Mouse (Mus musculus) layer of hippocampus, adult 8-10 months (tissue): ENCODE measurements around the gene Prss50. TPM values are rescaled to one million over a fixed set of nuclear protein-coding genes. Genes with fewer than 3 reads are reported as not detected.
A peak's percentile ranks its signal among the peaks of the same experiment; 100 is the strongest.

Experiments
- DNase-seq, 2 experiments: peaks; one replicate each; pipeline ENCODE4 v3.0.0; 2022; ENCODE audit warnings: low spot score in 2 of 2
- total RNA-seq, 4 experiments: library from RNA; stranded (reverse); gene quantifications; 2 replicates each; pipeline ENCODE4 v1.2.4; 2022

Prss50 gene
- total RNA-seq, 4 experiments from 2014 or later: 0.60 to 2.1 (median 1.4) TPM

- peak in 1 of 2 experiments; percentile 23 for DNase-seq
Observed at GRCm38 (mm10) chr9:110873681-110874659, 16.2 kb downstream of the Prss50 start.

DNA sequence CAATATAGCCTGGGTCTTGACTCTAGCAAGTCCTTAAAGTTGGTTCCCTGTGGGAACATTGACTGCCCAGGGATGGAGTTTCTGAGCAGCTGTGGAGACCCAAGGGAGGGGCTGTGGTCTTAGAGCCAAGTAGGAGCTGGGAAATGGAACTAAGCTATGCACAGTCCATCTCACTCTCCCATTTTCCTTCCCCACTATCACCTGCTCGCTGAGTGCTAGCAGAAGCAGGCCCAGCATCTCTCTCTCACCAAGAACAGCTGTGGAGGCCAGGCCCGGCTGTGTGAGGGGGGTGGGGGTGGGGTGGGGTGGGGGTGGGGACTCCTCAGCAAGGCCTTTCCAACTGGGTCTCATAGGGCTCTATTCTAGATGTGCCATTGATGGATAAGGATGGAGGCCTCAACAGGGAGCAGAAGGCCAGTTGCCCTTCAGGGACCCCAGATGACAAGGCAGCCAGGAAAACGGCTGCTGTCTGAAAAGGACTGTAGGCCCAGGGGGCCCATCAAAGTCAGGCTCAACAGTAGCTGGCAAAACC is 17.0 kb downstream of the Prss50 start:
- DNase-seq: no peak

- DNase-seq: no peak
Observed at GRCm38 (mm10) chr9:110875288-110875695, 17.5 kb downstream of the Prss50 start.

DNA sequence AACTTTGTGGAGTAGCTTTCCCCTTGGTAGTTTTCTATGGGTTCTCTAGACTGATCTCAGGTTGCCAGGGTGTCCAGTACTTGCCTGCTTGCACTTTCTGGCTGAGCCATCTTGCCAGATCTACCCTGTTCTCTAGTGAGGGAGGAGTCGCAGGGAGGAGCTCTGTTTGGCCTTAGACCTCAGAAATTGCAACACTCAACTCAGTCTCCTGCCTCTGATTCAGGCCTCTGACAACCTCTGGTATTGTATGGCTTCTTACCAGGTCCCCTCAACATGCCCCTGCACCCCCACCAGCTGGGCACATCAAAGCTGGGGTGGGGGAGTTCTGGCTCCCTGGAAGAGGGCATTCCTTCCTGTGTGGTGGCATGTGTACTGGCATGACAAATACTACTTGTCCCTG is 19.6 kb downstream of the Prss50 start:
- DNase-seq: no peak

DNA sequence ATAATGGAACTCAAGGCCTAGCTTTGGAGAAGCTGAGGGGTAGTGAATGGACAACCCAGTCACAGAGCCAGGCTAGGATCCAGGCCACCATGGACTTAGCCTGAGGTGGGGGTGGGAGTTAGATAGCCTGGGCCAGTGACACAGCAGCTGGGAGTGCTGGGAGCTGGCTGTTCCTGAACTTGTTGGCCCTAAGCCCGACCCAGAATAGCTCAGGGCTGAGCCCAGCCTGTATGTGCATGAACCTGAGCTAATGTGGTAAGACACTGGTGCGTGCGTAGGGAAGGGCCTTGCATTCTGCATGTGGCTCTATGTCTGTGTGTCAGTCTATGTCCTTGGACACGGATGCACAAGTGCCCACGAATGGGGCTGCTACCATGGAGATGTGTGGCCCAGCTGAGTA is 20.1 kb downstream of the Prss50 start:
- peak in 1 of 2 experiments; percentile 28 for DNase-seq

DNA sequence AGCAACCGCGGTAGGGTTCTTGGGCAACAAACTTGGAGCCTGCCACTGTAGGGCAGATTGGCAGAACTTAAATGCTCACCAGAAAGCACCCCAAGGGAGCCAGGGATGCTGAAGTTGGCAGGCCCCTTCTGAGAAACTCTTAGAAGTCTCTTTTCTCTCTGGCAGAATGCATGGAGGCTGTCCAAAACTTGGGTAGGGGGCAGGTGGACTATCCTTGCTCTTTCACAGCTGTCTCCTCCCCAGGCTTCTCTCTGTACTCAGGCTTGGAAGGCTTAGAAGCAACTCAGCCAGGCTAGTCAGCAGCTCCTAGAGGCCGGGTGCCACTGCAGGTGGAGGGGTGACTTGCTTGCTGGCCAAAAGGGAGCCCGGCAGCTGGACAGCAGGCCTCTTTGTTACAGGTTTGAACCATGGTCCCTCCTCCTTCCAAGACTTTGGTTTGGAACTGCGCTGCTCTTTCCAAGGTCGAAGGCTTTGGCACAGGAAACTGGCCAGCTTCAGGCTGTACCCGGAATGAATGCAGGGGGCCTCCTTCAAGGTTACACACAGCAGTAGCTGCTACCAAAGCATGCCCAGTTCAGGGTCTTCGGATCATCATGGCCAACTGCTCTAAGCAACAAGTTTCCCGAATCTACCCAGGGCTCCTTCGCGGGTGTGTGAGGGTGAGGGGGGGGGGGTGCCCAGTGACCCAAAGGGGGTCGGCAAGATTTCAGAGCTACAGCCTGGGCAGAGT is 21.6 kb downstream of the Prss50 start, which contains the start of gene Als2cl:
Als2cl (plus strand) TSS at position 680 of the 730 bp plus-strand sequence.
- DNase-seq: peak; percentile 40 to 60

GRCm38 (mm10) chr9:110879998-110880561 is 22.3 kb downstream of the Prss50 start, which contains the start of gene Tmie:
Tmie (minus strand) TSS chr9:110880113.
- no peak for DNase-seq

DNA sequence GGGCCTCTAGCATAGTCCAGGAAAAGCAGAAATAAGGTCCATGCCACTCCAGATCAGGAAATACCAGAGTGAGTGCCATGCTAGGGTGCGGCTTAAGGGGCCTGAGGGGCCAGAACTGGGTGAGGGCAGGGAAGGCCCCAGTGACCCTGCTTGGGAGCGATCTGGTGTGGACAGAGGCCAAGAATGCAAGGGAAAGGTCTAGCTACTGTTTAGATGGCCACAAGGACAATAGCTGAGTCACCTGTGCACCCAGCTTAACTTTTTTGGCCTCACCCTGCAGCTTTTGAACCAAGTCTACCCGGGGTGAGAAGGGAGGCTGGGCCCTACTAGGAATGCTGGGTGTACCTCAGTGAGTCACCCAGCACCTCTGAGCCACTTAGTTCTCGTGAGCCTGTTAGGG is 23.0 kb downstream of the Prss50 start:
- no peak for DNase-seq

DNA sequence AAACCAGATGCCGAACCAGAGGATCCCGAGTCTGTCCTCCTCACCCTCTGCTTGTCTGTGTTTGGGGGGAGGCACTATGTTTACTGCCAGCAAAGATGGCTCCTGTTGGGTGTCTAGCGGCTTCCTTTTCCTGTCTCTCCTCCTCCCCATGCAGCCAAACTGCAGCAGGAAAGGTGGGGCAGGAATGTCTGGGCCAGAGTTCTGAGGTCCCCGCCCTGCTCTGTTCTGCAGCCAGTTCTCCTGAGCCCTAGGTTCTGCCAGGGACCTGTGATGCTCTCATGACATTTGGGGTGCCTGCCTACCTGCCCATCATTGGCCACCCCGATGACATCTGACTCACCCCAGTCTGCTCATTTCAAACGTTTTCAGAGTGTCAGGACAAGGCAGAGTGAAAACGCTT is 24.2 kb downstream of the Prss50 start:
- DNase-seq: no peak

DNA sequence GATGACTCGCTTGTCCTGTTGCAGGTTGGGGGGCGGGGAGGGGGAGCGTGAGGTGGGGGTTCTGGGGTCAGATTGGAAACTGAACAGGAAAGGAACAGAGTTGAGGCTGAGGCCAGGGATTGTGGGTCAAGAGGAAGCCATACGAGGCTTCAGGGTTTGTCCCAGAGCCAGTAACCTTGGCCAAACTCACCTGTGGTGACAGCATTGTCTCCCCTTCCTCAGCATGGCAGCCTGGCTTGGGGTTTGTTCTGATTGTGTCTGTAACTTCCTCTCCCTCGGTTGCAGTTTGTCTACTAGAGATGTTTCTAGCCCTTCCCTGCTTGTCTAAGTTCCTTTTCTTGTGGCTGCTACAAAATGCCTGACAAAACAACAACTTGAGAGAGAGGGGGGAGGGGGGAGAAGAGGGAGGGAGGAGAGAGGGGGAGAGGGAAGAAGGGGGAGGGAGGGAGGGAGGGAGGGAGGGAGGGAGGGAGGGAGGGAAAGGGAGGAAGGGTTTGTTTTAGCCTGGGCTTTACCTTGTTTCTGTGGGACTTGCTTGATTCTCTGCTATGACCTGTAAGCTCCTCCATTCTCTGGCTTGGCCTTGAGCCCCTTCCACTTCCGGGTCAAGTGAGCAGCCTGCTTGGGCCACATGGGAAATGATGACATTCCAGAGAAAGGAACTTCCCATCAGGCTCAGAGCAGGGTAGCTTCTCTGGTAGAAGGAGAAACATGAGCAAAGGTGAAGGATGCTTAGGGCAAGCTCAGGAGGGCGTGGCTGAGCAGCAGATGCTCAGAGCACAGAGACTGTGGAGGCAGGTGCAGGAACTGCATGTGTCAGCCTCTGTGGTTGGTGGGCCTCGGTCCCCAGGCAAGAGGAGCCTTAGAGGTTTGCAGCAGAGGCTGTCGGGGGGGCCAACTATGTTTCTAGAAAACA is 29.9 kb downstream of the Prss50 start:
- DNase-seq: no peak

DNA sequence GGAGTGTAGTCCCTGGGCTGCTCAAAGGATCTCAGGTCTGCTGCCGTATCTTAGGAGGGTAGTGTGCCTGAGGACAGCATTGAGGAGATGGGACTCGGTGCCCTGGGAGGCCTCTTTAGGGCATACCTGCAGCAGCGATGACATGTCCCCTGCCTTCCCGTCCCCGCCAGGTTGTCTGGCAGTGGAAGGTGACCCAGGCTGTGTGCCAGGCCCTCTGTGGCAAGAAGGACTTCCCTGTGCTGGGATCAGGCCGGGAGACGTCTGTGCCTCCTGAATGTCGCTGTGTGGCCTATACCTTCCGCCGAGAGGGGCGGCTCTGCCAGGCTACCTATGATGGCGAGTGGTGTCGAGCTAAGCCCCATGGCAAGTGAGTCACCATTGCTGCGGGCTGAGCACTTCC is 31.2 kb downstream of the Prss50 start:
- DNase-seq: no peak

- DNase-seq: no peak
Observed at GRCm38 (mm10) chr9:110890026-110890783, 32.4 kb downstream of the Prss50 start.

- no peak for DNase-seq
Observed at GRCm38 (mm10) chr9:110891077-110891828, 33.5 kb downstream of the Prss50 start.

GRCm38 (mm10) chr9:110892552-110892951 is 34.8 kb downstream of the Prss50 start:
- DNase-seq: no peak

DNA sequence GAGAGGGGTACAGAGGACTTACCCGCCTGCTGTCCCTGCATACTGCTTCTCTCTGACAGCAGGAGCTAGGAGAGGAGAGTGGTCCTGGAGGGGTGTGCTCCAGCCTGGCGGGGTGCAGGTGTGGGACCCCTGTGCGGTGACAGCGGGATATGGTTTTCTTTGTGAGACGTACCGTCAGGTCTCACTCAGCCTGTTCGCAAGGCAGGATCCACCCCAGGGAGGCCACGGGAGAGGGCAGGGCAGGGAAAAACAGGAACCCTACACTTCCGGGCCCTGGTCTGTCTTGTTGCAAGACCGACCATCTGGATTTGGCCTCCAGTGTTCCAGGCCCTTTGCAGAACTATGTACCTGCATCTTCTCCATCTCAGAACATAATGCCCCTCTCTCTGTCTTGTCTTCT is 35.7 kb downstream of the Prss50 start:
- no peak for DNase-seq

GRCm38 (mm10) chr9:110895507-110895906 is 37.7 kb downstream of the Prss50 start:
- no peak for DNase-seq

DNA sequence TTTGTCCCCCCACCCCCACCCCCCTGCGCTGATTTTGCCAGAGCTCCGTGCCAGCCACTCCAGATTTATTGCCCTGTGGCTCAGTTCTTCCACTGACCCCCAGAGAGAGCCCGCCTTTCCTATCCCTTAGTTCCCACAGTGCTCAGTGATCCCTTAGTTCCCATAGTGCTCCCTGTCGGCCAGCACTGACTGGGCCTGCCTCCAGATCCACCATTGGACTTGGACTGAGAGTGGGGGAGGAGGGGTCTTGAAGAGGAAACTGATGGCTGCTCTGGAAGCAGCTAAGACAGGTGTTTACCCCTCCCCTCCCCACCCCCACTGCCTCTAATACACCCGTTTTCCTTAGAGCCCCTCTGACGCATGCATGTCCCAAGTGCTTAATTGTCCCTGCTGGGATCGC is 38.2 kb downstream of the Prss50 start:
- DNase-seq: no peak

GRCm38 (mm10) chr9:110896595-110896994 is 38.8 kb downstream of the Prss50 start:
- no peak for DNase-seq

DNA sequence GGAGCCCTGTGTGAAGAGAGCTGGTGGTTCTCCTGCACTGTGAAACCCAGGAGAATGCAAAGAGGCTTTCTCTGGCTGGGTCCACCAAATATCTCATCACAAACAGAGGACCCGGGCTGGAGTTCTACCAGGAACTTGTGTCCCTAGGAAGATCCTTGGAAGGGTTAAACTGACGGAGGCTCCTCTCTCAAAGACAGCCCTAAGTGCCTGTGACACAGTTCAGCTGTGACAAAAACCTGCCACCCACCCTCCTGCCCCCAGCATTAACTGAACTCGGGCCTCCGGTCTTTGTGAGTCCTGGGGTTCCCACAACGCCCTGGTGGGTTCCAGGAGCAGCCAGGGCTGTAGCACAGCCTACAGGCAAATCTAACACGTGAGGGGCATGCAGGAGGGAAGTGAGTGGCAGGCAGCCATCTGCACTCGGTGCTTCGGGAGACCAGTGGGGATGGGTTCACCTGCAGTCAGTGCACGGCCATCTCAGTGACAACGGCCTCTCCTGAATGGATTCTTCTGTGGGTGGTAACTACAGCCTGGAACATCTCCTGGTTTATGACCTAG is 41.8 kb downstream of the Prss50 start:
- no peak for DNase-seq
